26 mouse cellular contexts compared by ENCODE assay signal in the genomic region with DNA sequence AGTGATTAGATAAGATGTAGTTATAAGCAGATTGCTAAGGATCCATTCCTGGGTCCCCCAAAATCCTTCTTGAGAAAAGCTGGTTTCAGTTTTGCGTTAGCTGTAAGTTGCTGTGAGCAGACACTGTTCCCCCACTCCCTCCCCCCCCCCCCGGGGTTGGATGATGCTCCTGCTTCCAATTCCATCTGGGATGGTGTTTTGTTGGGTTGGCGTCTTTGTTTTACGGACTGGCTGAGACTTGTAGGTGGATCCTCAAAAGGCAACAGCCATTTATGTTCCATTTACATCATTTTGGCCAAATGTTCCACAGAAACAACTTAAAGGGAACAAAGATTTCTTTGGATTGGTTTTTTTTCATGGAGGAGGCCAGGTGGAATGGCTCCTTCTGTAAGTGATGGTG.
DNase-seq lines count a peak whose midpoint lies in the region; ATAC-seq and TF ChIP-seq lines count a peak whose summit lies in the region.
"Had no signal": no experiment of that assay in that cellular context is flagged by ENCODE, and none has a peak within 500 bp of the region (broad histone marks: within the 10 kb centered on the region; RNA-seq: fewer than 3 reads in every experiment).

No protein-coding gene starts in this region.

- H3K27ac ChIP-seq in layer of hippocampus, adult 2 months: peak overlapping the region; percentile 72; the same call in 1 of the 2 replicates
- peak overlapping the region; percentile 76; the same call in 1 of the 2 replicates for H3K27ac ChIP-seq in lung, embryonic 15.5 days
- peak overlapping the region; percentile 69; the same call in 1 of the 2 replicates for H3K27ac ChIP-seq in cortical plate, adult 2 months (ENCODE audit: insufficient read depth, low read length)
- no peak overlapping the region for H3K27ac ChIP-seq in forebrain, embryonic 11.5 days (ENCODE audit: low read depth, low read length)
- H3K27ac ChIP-seq: forebrain, embryonic 10.5 days; heart, embryonic 13.5 days; hindbrain, embryonic 14.5 days; hindbrain, postnatal 0 days had no signal

- H3K4me2 ChIP-seq in lung, embryonic 15.5 days: no peak overlapping the region
- H3K4me2 ChIP-seq in forebrain, embryonic 11.5 days (ENCODE audit: low read depth, low read length, severe bottlenecking): no peak overlapping the region
- H3K4me2 ChIP-seq: heart, embryonic 13.5 days; hindbrain, embryonic 14.5 days had no signal

- no peak overlapping the region for H3K4me3 ChIP-seq in layer of hippocampus, adult 2 months
- H3K4me3 ChIP-seq in lung, embryonic 15.5 days: no peak overlapping the region
- no peak overlapping the region for H3K4me3 ChIP-seq in cortical plate, adult 2 months (ENCODE audit: insufficient read depth, low read length)
- H3K4me3 ChIP-seq in forebrain, embryonic 11.5 days (ENCODE audit: low read depth, low read length): no peak overlapping the region
- H3K4me3 ChIP-seq: forebrain, embryonic 10.5 days; heart, embryonic 13.5 days had no signal

- no peak for TF ChIP-seq POLR2A in cortical plate, adult 2 months (IDR thresholded peaks at IDR 0.05; ENCODE audit: extremely low read depth, insufficient read depth, low read length)

- H3K27me3 ChIP-seq in lung, embryonic 15.5 days: no peaks in the 10 kb centered on the region
- no peaks in the 10 kb centered on the region for H3K27me3 ChIP-seq in forebrain, embryonic 11.5 days (ENCODE audit: control insufficient read depth, insufficient read depth, low read length)
- H3K27me3 ChIP-seq: heart, embryonic 13.5 days had no signal

- H3K9ac ChIP-seq in lung, embryonic 15.5 days: no peak overlapping the region
- H3K9ac ChIP-seq in forebrain, embryonic 11.5 days (ENCODE audit: low read length): no peak overlapping the region
- H3K9ac ChIP-seq: forebrain, postnatal 0 days; heart, embryonic 13.5 days; hindbrain, embryonic 14.5 days had no signal

- no peaks in the 10 kb centered on the region for H3K36me3 ChIP-seq in lung, embryonic 15.5 days
- no peaks in the 10 kb centered on the region for H3K36me3 ChIP-seq in forebrain, embryonic 11.5 days (ENCODE audit: control insufficient read depth, insufficient read depth, low read length)
- H3K36me3 ChIP-seq: forebrain, embryonic 10.5 days; heart, embryonic 13.5 days had no signal

- no peak for ATAC-seq in lung, embryonic 15.5 days (ENCODE audit: borderline replicate concordance, extremely low read depth, low FRiP score, low TSS enrichment)
- ATAC-seq in forebrain, embryonic 11.5 days (replicated peaks; ENCODE audit: low FRiP score): no peak
- ATAC-seq: CD4-positive, CD25-positive, alpha-beta regulatory T cell, adult 4 months; forebrain, embryonic 14.5 days; forebrain, postnatal 0 days; hindbrain, postnatal 0 days; inflammation-experienced regulatory T-cells, adult 6 months had no signal

- TF ChIP-seq CTCF in layer of hippocampus, adult 2 months (conservative IDR thresholded peaks at IDR 0.05): no peak
- no peak for TF ChIP-seq CTCF in cortical plate, adult 2 months (IDR thresholded peaks at IDR 0.05; ENCODE audit: extremely low read depth, insufficient read depth, low read length)

- peak in 1 of 2 experiments; percentile 32 for DNase-seq in layer of hippocampus, adult 2 months (ENCODE audit: low spot score in 2 of 2)
- no peak for DNase-seq in layer of hippocampus, postnatal 14 days (ENCODE audit: low spot score in 2 of 2)
- no peak for DNase-seq in lung, adult 18-20 months
- DNase-seq in brain, adult 2 months (ENCODE audit: low read depth, low spot score): peak; percentile 86
- no peak for DNase-seq in forebrain, embryonic 11.5 days (ENCODE audit: low spot score)
- DNase-seq: adrenal gland, adult 2 months; adrenal gland, postnatal 14 days; cerebellum, adult 11-12 months; cerebellum, adult 8-10 months; cerebellum, postnatal 10 days; cerebellum, postnatal 36 days; forebrain, postnatal 0 days; gastrocnemius, postnatal 10 days; gastrocnemius, postnatal 36 days; heart, adult 18-20 months; heart, postnatal 14 days; heart, postnatal 4 days had no signal

- H3K4me1 ChIP-seq in lung, embryonic 15.5 days: 0 out of 2 replicates have a peak, but pooled peaks cover 10% of the 10 kb centered on the region
- peaks cover 15% of the 10 kb centered on the region for H3K4me1 ChIP-seq in cortical plate, adult 2 months (ENCODE audit: control insufficient read depth, insufficient read depth, low read length)
- H3K4me1 ChIP-seq in forebrain, embryonic 11.5 days (replicated peaks; ENCODE audit: control insufficient read depth, insufficient read depth, low read length): no peaks in the 10 kb centered on the region

- WGBS in lung, embryonic 15.5 days: 81% methylated on average over 4 of the region's 4 CpGs
- WGBS in forebrain, embryonic 11.5 days: 83% methylated on average over 4 of the region's 4 CpGs

- no peaks in the 10 kb centered on the region for H3K9me3 ChIP-seq in lung, embryonic 15.5 days
- no peaks in the 10 kb centered on the region for H3K9me3 ChIP-seq in forebrain, embryonic 11.5 days (ENCODE audit: control insufficient read depth, low read length)
- H3K9me3 ChIP-seq: forebrain, embryonic 10.5 days; heart, embryonic 13.5 days had no signal
